Mouse (Mus musculus) stomach, postnatal 0 days (tissue): ENCODE measurements around the gene Btbd8. TPM values are rescaled to one million over a fixed set of nuclear protein-coding genes. Genes with fewer than 3 reads are reported as not detected.

Experiments used
- ATAC-seq: fragments of 200-750 bp; cut with Nextera tagmentation; 2 replicates; pipeline ENCODE4 v1.8.0; 2017; ENCODE audit not compliant: low FRiP score, low TSS enrichment
- DNase-seq: peaks from one replicate; pipeline ENCODE4 v3.0.0-alpha.2; 2016; ENCODE audit warnings: low spot score
- H3K27ac ChIP-seq: fragments of 300-500 bp; sonication (generic); replicated peaks from 2 replicates; pipeline ENCODE4 v1.5.1; 2014; ENCODE audit warnings: mild to moderate bottlenecking, control low read depth
- H3K27me3 ChIP-seq: fragments of 300-500 bp; sonication (generic); 2 replicates; pipeline ENCODE4 v1.6.1; 2014; ENCODE audit warnings: low read length; ENCODE audit not compliant: control insufficient read depth, insufficient read depth
- H3K36me3 ChIP-seq: fragments of 300-500 bp; sonication (generic); 2 replicates; pipeline ENCODE4 v1.6.1; 2014; ENCODE audit warnings: low read length, mixed read lengths; ENCODE audit not compliant: control insufficient read depth, insufficient read depth
- H3K4me1 ChIP-seq: fragments of 300-500 bp; sonication (generic); replicated peaks from 2 replicates; pipeline ENCODE4 v1.6.1; 2014; ENCODE audit warnings: antibody characterized with exemption; ENCODE audit not compliant: control insufficient read depth, insufficient read depth
- H3K4me2 ChIP-seq: fragments of 300-500 bp; sonication (generic); replicated peaks from 2 replicates; pipeline ENCODE4 v1.6.1; 2014; ENCODE audit warnings: low read depth, mild to moderate bottlenecking, control low read depth, moderate library complexity
- H3K4me3 ChIP-seq: fragments of 300-500 bp; sonication (generic); 2 replicates; pipeline ENCODE4 v1.5.1; 2014; ENCODE audit warnings: low read depth, low read length, control low read depth
- H3K9ac ChIP-seq: fragments of 300-500 bp; sonication (generic); 2 replicates; pipeline ENCODE4 v1.6.1; 2014; ENCODE audit warnings: mild to moderate bottlenecking, low read length, control low read depth, mixed read lengths
- H3K9me3 ChIP-seq: fragments of 300-500 bp; sonication (generic); 2 replicates; pipeline ENCODE4 v1.6.1; 2016; ENCODE audit warnings: low read length; ENCODE audit not compliant: control insufficient read depth
- CTCF ChIP-seq: IDR thresholded peaks from 2 replicates; pipeline ENCODE4 v1.5.1; 2016; ENCODE audit warnings: antibody characterized with exemption, low read depth, mild to moderate bottlenecking, moderate library complexity
- EP300 ChIP-seq: optimal IDR thresholded peaks from 2 replicates; pipeline ENCODE3; 2016; ENCODE audit warnings: antibody characterized with exemption
- WGBS: fragments of 180-500 bp; shearing (Covaris S2); extraction: QIAGEN DNeasy Blood & Tissue Kit; methylation state at CpG from one replicate; pipeline ENCODE4 v1.1.7; 2014; 5-methylcytosine and 5-hydroxymethylcytosine counted together
- polyA plus RNA-seq: library from polyadenylated mRNA; unstranded; fragments of >200 nt; fragmentation: Nextera tagmentation; extraction: Ambion mirVana; gene quantifications from 2 replicates; pipeline ENCODE4 v1.2.1, GENCODE M21; 2015

Gene Btbd8
- polyA plus RNA-seq, 1 experiment from 2014 or later, result 2.3 TPM

- TF ChIP-seq CTCF (no peak), EP300 (no peak)
- Histone ChIP-seq H3K4me2 (no peak overlapping the region), H3K27me3 (no peaks in the 10 kb centered on the region), H3K4me3 (no peak overlapping the region), H3K9ac (no peak overlapping the region), H3K27ac (no peak overlapping the region), H3K9me3 (no peaks in the 10 kb centered on the region), H3K36me3 (no peaks in the 10 kb centered on the region), H3K4me1 (no peaks in the 10 kb centered on the region)
- no peak for ATAC-seq
- no peak for DNase-seq
- 87% methylated on average over 4 of the region's 4 CpGs for WGBS
These were observed 24.6 kb downstream of the Btbd8 start for GRCm38 (mm10) chr5:107462147-107463076.

GRCm38 (mm10) chr5:107466501-107466900, 28.7 kb downstream of the Btbd8 start:
- no peak overlapping the region for H3K4me2 ChIP-seq
- no peaks in the 10 kb centered on the region for H3K4me1 ChIP-seq
- no peak overlapping the region for H3K4me3 ChIP-seq
- H3K9me3 ChIP-seq, result no peaks in the 10 kb centered on the region
- no peak overlapping the region for H3K9ac ChIP-seq
- TF ChIP-seq EP300, result no peak
- no peak for TF ChIP-seq CTCF
- DNase-seq (no peak), ATAC-seq (no peak)
- 55% methylated on average over 5 of the region's 5 CpGs for WGBS
- no peaks in the 10 kb centered on the region for H3K36me3 ChIP-seq
- no peaks in the 10 kb centered on the region for H3K27me3 ChIP-seq
- H3K27ac ChIP-seq, result no peak overlapping the region

GRCm38 (mm10) chr5:107467098-107467497, 29.3 kb downstream of the Btbd8 start:
- no peaks in the 10 kb centered on the region for H3K4me1 ChIP-seq
- WGBS, result 78% methylated on average over 4 of the region's 4 CpGs
- no peaks in the 10 kb centered on the region for H3K27me3 ChIP-seq
- H3K9me3 ChIP-seq, result no peaks in the 10 kb centered on the region
- no peak overlapping the region for H3K4me3 ChIP-seq
- no peak overlapping the region for H3K4me2 ChIP-seq
- no peak overlapping the region for H3K27ac ChIP-seq
- H3K36me3 ChIP-seq, result no peaks in the 10 kb centered on the region
- DNase-seq (no peak), ATAC-seq (no peak)
- no peak overlapping the region for H3K9ac ChIP-seq
- TF ChIP-seq CTCF, result no peak

- H3K4me3 ChIP-seq, result no peak overlapping the region
- H3K4me2 ChIP-seq, result no peak overlapping the region
- no peaks in the 10 kb centered on the region for H3K27me3 ChIP-seq
- H3K9me3 ChIP-seq, result no peaks in the 10 kb centered on the region
- no peak for DNase-seq
- no peak overlapping the region for H3K27ac ChIP-seq
- H3K4me1 ChIP-seq, result no peaks in the 10 kb centered on the region
- H3K36me3 ChIP-seq, result no peaks in the 10 kb centered on the region
- WGBS, result 71% methylated on average over 10 of the region's 10 CpGs
- no peak overlapping the region for H3K9ac ChIP-seq
- TF ChIP-seq CTCF, result no peak
- no peak for TF ChIP-seq EP300
- ATAC-seq, result no peak
These were observed 33.0 kb downstream of the Btbd8 start for GRCm38 (mm10) chr5:107470600-107471329.

GRCm38 (mm10) chr5:107480194-107480593, 42.4 kb downstream of the Btbd8 start:
- no peaks in the 10 kb centered on the region for H3K4me1 ChIP-seq
- no peak for TF ChIP-seq EP300
- no peak for TF ChIP-seq CTCF
- DNase-seq (no peak), ATAC-seq (no peak)
- 86% methylated on average over 2 of the region's 2 CpGs for WGBS
- H3K36me3 ChIP-seq, result no peaks in the 10 kb centered on the region
- H3K4me3 ChIP-seq, result no peak overlapping the region
- H3K27ac ChIP-seq, result no peak overlapping the region
- no peaks in the 10 kb centered on the region for H3K27me3 ChIP-seq
- no peak overlapping the region for H3K9ac ChIP-seq
- H3K4me2 ChIP-seq, result no peak overlapping the region
- no peaks in the 10 kb centered on the region for H3K9me3 ChIP-seq

GRCm38 (mm10) chr5:107488996-107489395, 51.2 kb downstream of the Btbd8 start:
- no peak for DNase-seq
- Histone ChIP-seq H3K4me2 (no peak overlapping the region), H3K4me1 (no peaks in the 10 kb centered on the region), H3K4me3 (no peak overlapping the region), H3K9me3 (no peaks in the 10 kb centered on the region), H3K36me3 (no peaks in the 10 kb centered on the region), H3K9ac (no peak overlapping the region), H3K27ac (no peak overlapping the region), H3K27me3 (no peaks in the 10 kb centered on the region)
- ATAC-seq, result no peak
- no peak for TF ChIP-seq CTCF
- no peak for TF ChIP-seq EP300
- 62% methylated on average over 4 of the region's 4 CpGs for WGBS
